Mouse (Mus musculus) embryonic facial prominence, embryonic 14.5 days (tissue): Measurements from ENCODE around the gene Dtd2. TPM values are rescaled to one million over a fixed set of nuclear protein-coding genes. Genes with fewer than 3 reads are reported as not detected.

Experiments used
- ATAC-seq: fragments of 200-750 bp; cut with Nextera tagmentation; 2 replicates; pipeline ENCODE4 v1.8.0; 2017; ENCODE audit warnings: low read depth, moderate number of reproducible peaks, moderate TSS enrichment
- DNase-seq: peaks from one replicate; pipeline ENCODE4 v3.0.0-alpha.2; 2015; ENCODE audit warnings: low spot score
- H3K27ac ChIP-seq: fragments of 300-500 bp; sonication (generic); replicated peaks from 2 replicates; pipeline ENCODE4 v1.5.1; 2014; ENCODE audit warnings: low read depth, mild to moderate bottlenecking, low read length, moderate library complexity
- H3K27me3 ChIP-seq: fragments of 300-500 bp; sonication (generic); replicated peaks from 2 replicates; pipeline ENCODE4 v1.6.1; 2014; ENCODE audit warnings: low read length; ENCODE audit not compliant: control insufficient read depth, insufficient read depth
- H3K36me3 ChIP-seq: fragments of 300-500 bp; sonication (generic); 2 replicates; pipeline ENCODE4 v1.6.1; 2014; ENCODE audit warnings: low read length, mixed read lengths; ENCODE audit not compliant: control insufficient read depth, insufficient read depth
- H3K4me1 ChIP-seq: fragments of 300-500 bp; sonication (generic); 2 replicates; pipeline ENCODE4 v1.6.1; 2014; ENCODE audit warnings: antibody characterized with exemption, low read length; ENCODE audit not compliant: control insufficient read depth, insufficient read depth
- H3K4me2 ChIP-seq: fragments of 300-500 bp; sonication (generic); 2 replicates; pipeline ENCODE4 v1.6.1; 2014; ENCODE audit warnings: low read depth, mild to moderate bottlenecking, low read length, moderate library complexity, mixed read lengths
- H3K4me3 ChIP-seq: fragments of 300-500 bp; sonication (generic); 2 replicates; pipeline ENCODE4 v1.5.1; 2014; ENCODE audit warnings: low read depth, mild to moderate bottlenecking, low read length
- H3K9ac ChIP-seq: fragments of 300-500 bp; sonication (generic); 2 replicates; pipeline ENCODE4 v1.6.1; 2014; ENCODE audit warnings: low read depth, mild to moderate bottlenecking, low read length, moderate library complexity, mixed read lengths
- H3K9me3 ChIP-seq: fragments of 300-500 bp; sonication (generic); 2 replicates; pipeline ENCODE4 v1.6.1; 2016; ENCODE audit warnings: low read length; ENCODE audit not compliant: control insufficient read depth
- WGBS: fragments of 180-500 bp; shearing (Covaris S2); extraction: QIAGEN DNeasy Blood & Tissue Kit; methylation state at CpG from one replicate; pipeline ENCODE4 v1.1.7; 2014; 5-methylcytosine and 5-hydroxymethylcytosine counted together
- polyA plus RNA-seq: library from polyadenylated mRNA; unstranded; fragments of >200 nt; fragmentation: Nextera tagmentation; extraction: Ambion mirVana; gene quantifications from 2 replicates; pipeline ENCODE4 v1.2.1, GENCODE M21; 2014

Dtd2 gene
- 19.0 and 22.8 TPM in 2 replicates for polyA plus RNA-seq

DNA sequence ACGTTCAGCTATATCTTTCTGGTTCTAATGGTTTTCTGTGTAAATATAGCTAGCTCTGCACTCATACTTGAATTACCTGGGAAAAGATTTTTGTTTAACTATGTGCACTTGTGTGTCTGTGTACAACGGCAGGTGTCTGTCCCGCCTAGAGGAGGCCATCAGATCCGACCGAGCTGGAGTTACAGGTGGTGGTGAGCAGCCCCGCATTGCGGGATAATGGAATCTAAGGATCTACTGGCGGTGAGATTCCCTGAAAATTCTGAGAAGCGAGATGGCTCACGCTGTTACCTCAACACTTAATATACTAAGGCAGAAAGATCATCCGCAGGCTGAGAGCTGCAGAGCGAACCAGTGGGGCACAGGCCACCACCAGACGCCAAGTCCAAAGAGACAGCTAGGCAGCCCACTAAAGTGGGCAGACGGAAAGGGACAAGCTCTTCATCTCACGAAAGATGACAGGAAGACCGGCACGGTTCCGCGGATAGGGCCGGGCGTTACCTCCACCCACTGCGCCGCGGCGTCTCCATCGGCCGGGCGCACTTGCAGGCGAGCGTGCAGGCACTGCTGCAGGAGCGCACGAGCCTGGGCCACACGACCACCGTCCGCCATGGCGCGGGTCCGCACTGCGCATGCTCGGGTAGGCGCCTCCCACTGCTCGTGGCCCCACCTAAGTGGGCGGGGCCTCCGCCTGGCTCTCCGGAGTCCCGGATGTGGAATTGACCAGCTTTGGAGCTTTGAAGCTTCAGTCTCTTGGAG lies at the start of gene Dtd2:
Dtd2 (minus strand) TSS at position 625 of the 756 bp plus-strand sequence.
- Histone ChIP-seq H3K9me3 (no peaks in the 10 kb centered on the region), H3K27ac (0 out of 2 replicates have a peak within 1 kb of the TSS, but pooled peaks have one; percentile 4), H3K4me1 (peaks cover 7% of the 10 kb centered on the region), H3K36me3 (no peaks in the 10 kb centered on the region), H3K27me3 (no peaks in the 10 kb centered on the region), H3K4me3 (peak within 1 kb of the TSS; percentile 52), H3K4me2 (peak within 1 kb of the TSS; percentile 68), H3K9ac (peak within 1 kb of the TSS; percentile 75)
- ATAC-seq (peak; percentile 96), DNase-seq (peak; percentile 93)
- WGBS = 2% methylated on average over 44 of the region's 46 CpGs

- DNase-seq = no peak
- no peak for ATAC-seq
Observed at GRCm38 (mm10) chr12:52049324-52049723, 43.0 kb upstream of the Dtd2 start.

GRCm38 (mm10) chr12:52046371-52046770 lies 40.1 kb upstream of the Dtd2 start:
- H3K9me3 ChIP-seq = no peaks in the 10 kb centered on the region
- H3K27me3 ChIP-seq = no peaks in the 10 kb centered on the region
- H3K9ac ChIP-seq = no peak overlapping the region
- no peaks in the 10 kb centered on the region for H3K4me1 ChIP-seq
- ATAC-seq = no peak
- no peaks in the 10 kb centered on the region for H3K36me3 ChIP-seq
- WGBS = 88% methylated on average over 4 of the region's 4 CpGs
- no peak overlapping the region for H3K4me2 ChIP-seq
- no peak overlapping the region for H3K27ac ChIP-seq
- H3K4me3 ChIP-seq = no peak overlapping the region
- no peak for DNase-seq

More at GRCm38 (mm10) chr12:52049324-52049723, 43.0 kb upstream of the Dtd2 start:
- Histone ChIP-seq H3K4me3 (no peak overlapping the region), H3K4me1 (no peaks in the 10 kb centered on the region), H3K36me3 (no peaks in the 10 kb centered on the region), H3K9me3 (no peaks in the 10 kb centered on the region), H3K27ac (no peak overlapping the region), H3K9ac (no peak overlapping the region), H3K27me3 (no peaks in the 10 kb centered on the region), H3K4me2 (no peak overlapping the region)
- 74% methylated on average over 2 of the region's 2 CpGs for WGBS

- Histone ChIP-seq H3K27ac (no peak overlapping the region), H3K4me3 (no peak overlapping the region), H3K4me2 (no peak overlapping the region), H3K4me1 (no peaks in the 10 kb centered on the region), H3K36me3 (no peaks in the 10 kb centered on the region), H3K9ac (no peak overlapping the region), H3K9me3 (no peaks in the 10 kb centered on the region), H3K27me3 (no peaks in the 10 kb centered on the region)
- 66% methylated on average over 10 of the region's 10 CpGs for WGBS
- DNase-seq (peak; percentile 39), ATAC-seq (no peak)
Observed at GRCm38 (mm10) chr12:52042818-52043336, 36.6 kb upstream of the Dtd2 start.

DNA sequence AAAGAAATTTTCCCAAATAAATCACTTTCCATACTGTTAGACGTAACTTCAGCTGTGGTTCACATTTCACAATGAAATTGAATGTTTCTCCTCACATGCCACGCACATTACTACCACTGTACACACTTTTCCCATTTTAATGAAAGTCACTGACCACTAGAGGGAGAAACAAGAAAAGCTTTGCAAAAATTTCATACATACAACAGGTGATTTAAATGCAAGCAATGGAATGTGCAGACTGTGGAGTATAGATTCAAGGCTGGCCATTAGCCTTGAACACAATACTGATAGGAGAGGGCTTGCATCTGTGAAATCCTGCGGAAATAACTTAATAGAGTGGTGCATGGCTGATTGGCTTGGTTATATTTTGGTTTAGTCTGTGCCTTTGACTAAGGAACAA lies 32.1 kb upstream of the Dtd2 start:
- H3K36me3 ChIP-seq = no peaks in the 10 kb centered on the region
- H3K4me2 ChIP-seq = no peak overlapping the region
- no peak overlapping the region for H3K27ac ChIP-seq
- no peak overlapping the region for H3K4me3 ChIP-seq
- no peaks in the 10 kb centered on the region for H3K27me3 ChIP-seq
- DNase-seq = peak; percentile 63
- ATAC-seq = peak; percentile 57; the same call in 1 of the 2 replicates
- H3K9ac ChIP-seq = no peak overlapping the region
- no peaks in the 10 kb centered on the region for H3K9me3 ChIP-seq
- H3K4me1 ChIP-seq = no peaks in the 10 kb centered on the region
- 44% methylated on average over 3 of the region's 3 CpGs for WGBS

GRCm38 (mm10) chr12:52034956-52035355 lies 28.7 kb upstream of the Dtd2 start:
- H3K27me3 ChIP-seq = no peaks in the 10 kb centered on the region
- no peaks in the 10 kb centered on the region for H3K4me1 ChIP-seq
- H3K36me3 ChIP-seq = no peaks in the 10 kb centered on the region
- no peak for ATAC-seq
- H3K27ac ChIP-seq = no peak overlapping the region
- H3K9ac ChIP-seq = no peak overlapping the region
- no peak overlapping the region for H3K4me2 ChIP-seq
- no peaks in the 10 kb centered on the region for H3K9me3 ChIP-seq
- no peak for DNase-seq
- 82% methylated on average over 3 of the region's 3 CpGs for WGBS
- H3K4me3 ChIP-seq = no peak overlapping the region

GRCm38 (mm10) chr12:52032276-52032675 lies 26.0 kb upstream of the Dtd2 start:
- Histone ChIP-seq H3K9ac (no peak overlapping the region), H3K4me3 (no peak overlapping the region), H3K36me3 (no peaks in the 10 kb centered on the region), H3K9me3 (no peaks in the 10 kb centered on the region), H3K4me2 (no peak overlapping the region), H3K27ac (no peak overlapping the region), H3K4me1 (no peaks in the 10 kb centered on the region), H3K27me3 (no peaks in the 10 kb centered on the region)
- no peak for DNase-seq
- ATAC-seq = no peak
- 93% methylated on average over 6 of the region's 6 CpGs for WGBS

DNA sequence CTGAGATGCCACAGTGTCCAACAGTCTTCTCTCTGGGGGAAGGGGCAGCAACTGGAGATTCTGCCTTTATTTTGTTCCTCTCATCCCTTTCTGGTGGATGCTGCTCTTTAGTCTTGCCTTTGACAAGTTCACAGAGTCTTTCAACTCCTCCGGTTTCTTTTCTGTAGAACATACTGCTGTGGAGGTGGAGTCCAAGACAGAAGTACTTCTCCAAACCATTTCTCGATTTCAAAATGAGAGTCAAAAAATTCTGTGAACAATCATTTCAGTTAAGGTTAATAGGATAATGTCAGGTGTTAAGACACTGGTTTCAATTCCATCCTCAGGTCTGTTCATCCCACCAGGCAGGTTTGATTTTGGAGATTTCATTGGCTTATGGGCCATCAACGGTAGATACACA lies 21.7 kb upstream of the Dtd2 start, which contains the start of gene Gpr33:
Gpr33 (minus strand) TSS at position 101 of the 400 bp plus-strand sequence.
- no peak within 1 kb of the TSS for H3K9ac ChIP-seq
- ATAC-seq = no peak
- WGBS = 95% methylated on average over 3 of the region's 3 CpGs
- DNase-seq = no peak
- H3K9me3 ChIP-seq = no peaks in the 10 kb centered on the region
- H3K36me3 ChIP-seq = no peaks in the 10 kb centered on the region
- H3K27me3 ChIP-seq = no peaks in the 10 kb centered on the region
- H3K27ac ChIP-seq = no peak within 1 kb of the TSS
- H3K4me3 ChIP-seq = no peak within 1 kb of the TSS
- no peaks in the 10 kb centered on the region for H3K4me1 ChIP-seq
- no peak within 1 kb of the TSS for H3K4me2 ChIP-seq
